ENCODE assay signal across 8 mouse cellular contexts in genomic region chr1:106713621-106714529, GRCm38 (mm10). TPM values are rescaled to one million over a fixed set of nuclear protein-coding genes. Genes with fewer than 3 reads are reported as not detected.
DNase-seq lines count a peak whose midpoint lies in the region; ATAC-seq lines count a peak whose summit lies in the region.

TSS of gene Bcl2 (minus strand) at chr1:106714274.

- intact Hi-C loops in left cerebral cortex, postnatal 25 days (cut with DNase I): loop anchor here (1.0 to 10.0 kb wide), 7 partner anchors 45 to 722 kb away; partner anchors contain the start of genes Kdsr, Phlpp1 and Zcchc2

- ATAC-seq in inflammation-experienced regulatory T-cells, adult 6 months: peak; percentile 67

- DNase-seq in R1 (ENCODE audit: low read depth, low spot score): peak; percentile 54
- peak; percentile 71 to 73 for DNase-seq in cerebellum, postnatal 36 days
- peak; percentile 70 for DNase-seq in gastrocnemius, postnatal 10 days
- peak; percentile 74 to 77 for DNase-seq in left cerebral cortex, postnatal 25 days (ENCODE audit: low spot score in 2 of 2)
- DNase-seq in mesoderm, embryonic 11.5 days (ENCODE audit: low read depth, low spot score): peak; percentile 71
- DNase-seq in right cerebral cortex, postnatal 25 days: peak; percentile 83
- DNase-seq in urinary bladder, postnatal 4 days (ENCODE audit: low spot score in 2 of 2): peak; percentile 68 to 69

RNA-seq across cellular contexts. Expression of gene Bcl2, which starts in this region (rescaled TPM):
- 1 to 10 TPM; 4.6 to 6.7 TPM for total RNA-seq in gastrocnemius, postnatal 10 days (2021)
- 100 to 1,000 TPM in 2 of 3 experiments, 10 to 100 TPM in 1; 22.7 to 169 (median 147) TPM for polyA plus RNA-seq in inflammation-experienced regulatory T-cells, adult 6 months (2017; shearing (Covaris generic))
- 10 to 100 TPM; 15.5 to 16.1 TPM for total RNA-seq in left cerebral cortex, postnatal 25 days (2021)

Comparison
In these comparisons a context has a peak if more than half of its experiments do, and no peak if none do; other contexts are left out.
1. Peak in every context shown above with its lines: DNase-seq and ATAC-seq.